Mouse (Mus musculus): ENCODE data around the gene Zfp423.
"Not testable (repeated sequence)": the region's sequence is repeated elsewhere in the genome, so short reads cannot be mapped to it uniquely, and the experiment has no call there.

The Zfp423 gene

DNA sequence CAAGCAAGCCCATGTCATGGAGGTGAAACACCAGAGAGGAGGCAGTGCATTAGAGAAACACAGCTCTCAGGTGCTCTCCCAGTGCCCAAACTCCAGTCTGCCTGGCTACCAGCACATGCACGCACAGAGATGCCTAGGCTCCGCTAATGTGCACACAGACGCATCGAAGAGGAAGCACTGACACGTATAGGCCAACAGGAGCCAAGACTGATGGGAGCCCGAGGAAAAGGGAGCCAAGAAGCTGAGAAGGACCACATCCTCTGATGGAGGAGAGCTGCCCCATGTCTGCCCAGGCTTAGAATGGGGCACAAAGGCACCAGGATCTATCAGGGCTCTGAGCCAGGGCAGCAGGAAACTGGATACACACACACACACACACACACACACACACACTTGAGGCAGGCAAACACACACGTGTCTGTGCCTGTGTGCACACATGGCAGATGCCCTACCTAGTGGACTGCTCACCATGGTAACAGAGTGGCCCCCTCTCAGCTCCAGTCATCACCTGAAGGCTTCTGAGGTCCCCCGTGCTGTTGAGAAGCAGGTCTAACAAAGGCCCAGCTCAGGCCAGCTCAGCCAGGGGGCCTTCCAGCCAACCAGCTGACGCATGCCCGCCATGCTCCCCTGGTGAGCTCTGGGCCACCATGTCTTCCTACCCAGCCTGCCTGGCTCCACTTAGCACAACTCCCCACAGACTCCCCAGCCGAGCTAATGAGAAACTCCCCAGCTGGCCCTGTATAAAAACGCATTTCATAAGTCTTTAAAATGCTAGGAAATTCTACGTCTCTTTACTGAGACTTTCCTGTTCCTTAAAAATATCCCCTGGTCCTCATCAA is 64.0 kb downstream of the Zfp423 start:
- DNase-seq (ENCODE audit: low spot score): no peak

DNA sequence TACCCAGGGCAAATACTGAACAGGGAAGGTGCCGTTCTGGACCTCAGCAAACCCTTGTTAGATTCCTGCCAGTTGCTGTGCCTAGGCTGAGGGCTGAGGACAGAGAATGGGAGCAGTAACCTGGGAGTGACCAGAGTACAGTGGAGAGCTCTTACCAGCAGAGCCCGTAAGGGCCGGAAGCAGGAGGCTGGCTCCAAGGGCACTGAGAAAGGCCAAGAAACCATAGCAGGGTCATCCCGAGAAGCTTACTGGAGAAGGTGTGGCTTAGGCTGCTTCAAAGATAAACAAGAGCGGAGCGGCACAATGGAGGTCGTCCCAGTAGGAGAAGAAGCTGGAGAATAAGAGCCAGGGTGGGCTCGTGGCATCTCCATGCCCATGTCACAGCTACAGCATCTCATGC is 65.1 kb downstream of the Zfp423 start:
- no peak for DNase-seq (ENCODE audit: low spot score)

DNA sequence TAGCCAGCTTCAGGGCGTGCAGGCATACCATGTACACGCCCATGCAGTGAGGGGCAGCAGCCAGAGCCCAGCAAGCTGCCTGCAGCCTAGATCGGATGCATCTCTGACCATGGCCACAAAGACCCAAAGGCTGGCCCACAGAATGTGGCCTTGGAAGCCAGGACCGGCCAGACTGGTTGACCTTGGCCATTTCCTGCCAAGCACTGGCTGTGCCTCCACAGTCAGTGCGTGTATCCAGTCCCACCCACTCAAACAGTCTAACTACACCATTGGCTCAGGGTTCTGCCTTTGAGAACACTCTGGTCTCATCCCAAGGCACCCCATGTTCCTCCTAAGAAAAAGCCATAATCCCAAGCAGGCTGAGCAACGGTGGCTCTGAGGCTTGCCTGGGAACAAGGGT is 65.8 kb downstream of the Zfp423 start:
- no peak for DNase-seq (ENCODE audit: low spot score)

DNA sequence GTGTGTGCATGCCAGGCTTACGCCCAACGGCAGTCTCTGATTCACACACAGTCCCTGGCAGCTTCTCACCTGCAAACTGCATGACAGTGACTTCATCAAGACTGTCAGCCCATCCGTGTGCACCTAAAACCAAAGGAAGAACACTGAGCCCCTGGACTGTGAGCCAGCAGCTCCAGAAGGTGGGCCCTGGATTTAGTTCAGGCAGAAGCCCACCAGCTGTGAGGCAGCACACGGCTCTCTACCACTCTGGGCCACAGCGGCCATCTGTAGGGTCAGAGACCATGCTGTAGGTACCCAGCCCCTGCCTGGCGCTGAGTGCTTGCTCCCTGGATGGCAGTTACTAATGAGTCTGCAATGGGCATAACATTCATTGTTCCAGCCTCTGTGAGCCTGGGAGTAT is 66.5 kb downstream of the Zfp423 start:
- no peak for DNase-seq (ENCODE audit: low spot score)

DNA sequence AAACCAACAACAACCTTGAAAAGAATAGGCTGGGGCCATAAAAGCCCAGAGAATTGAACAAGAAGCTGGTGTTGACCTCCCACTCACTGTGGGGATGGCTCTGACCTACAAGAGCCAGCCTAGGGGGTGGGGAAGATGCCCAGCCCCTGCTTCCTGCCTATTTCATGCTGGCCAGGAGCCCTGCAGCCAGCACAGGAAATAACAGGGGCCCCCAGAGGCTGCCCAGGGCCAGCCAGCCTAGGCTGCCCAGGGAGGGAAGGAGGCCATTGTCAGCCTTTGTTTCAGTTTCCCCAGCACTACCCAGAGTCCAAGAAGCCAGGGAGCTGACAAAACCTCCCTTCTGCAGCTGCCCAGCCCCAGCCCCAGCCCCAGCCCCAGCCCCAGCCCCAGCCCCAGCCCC is 67.5 kb downstream of the Zfp423 start:
- DNase-seq (ENCODE audit: low spot score): no peak

DNA sequence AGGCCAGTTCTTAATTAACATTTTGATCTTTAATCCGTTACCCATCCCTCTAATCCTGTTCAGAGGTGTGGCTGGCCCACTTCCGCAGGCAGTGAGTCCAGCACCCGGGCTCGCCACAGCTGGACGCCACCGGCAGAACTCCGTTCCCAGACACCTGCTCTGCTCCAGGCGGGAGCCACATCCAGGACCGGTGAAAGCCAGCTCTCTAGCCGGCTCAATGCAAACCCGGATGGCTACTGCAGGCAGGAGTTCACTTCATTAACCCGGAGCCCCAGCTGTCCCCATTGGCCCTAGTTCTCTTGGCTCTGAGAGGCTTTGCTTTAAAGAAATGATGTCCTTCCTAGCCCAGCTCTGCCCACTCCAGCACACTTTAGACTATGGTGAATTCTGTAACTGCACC is 71.4 kb downstream of the Zfp423 start:
- no peak for DNase-seq (ENCODE audit: low spot score)

DNA sequence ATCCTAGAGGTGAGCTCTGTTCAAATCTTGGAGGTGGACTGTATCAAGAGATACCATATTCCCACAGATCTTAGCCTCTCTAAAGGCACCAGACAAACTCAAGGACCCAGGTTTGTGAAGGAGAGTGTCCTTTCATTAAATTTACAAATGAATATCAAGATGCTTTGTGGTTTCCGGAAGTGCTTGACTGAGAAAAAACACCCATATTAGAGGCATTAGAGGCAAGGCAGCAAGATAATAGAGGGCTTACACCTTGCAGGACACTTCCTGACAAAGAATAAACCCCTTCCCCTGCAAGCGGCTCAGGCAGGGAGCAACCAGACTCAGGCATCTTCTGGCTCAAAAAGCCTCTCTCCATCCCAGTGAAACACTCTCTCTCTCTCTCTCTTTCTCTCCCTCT is 78.3 kb downstream of the Zfp423 start:
- no peak for DNase-seq (ENCODE audit: low spot score)

DNA sequence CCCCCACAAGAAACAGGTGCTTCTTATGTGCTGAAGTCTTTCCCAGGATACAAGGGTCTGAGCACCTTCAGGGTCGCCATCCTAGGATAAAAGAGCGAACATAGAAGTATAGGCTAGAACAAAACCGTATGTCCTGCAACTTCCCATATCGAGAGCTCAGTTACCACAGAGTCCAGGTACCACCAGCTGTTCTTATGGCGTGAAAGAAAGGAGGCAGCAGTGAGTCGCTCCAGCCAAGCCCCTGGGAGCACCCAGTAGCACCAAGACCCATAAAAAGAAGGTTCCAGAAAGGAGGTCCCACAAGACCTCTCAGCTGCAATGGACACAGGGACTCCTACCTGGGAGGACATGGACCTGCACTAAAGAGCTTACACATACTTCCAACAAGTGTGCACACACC is 83.5 kb downstream of the Zfp423 start:
- no peak for DNase-seq (ENCODE audit: low spot score)

DNA sequence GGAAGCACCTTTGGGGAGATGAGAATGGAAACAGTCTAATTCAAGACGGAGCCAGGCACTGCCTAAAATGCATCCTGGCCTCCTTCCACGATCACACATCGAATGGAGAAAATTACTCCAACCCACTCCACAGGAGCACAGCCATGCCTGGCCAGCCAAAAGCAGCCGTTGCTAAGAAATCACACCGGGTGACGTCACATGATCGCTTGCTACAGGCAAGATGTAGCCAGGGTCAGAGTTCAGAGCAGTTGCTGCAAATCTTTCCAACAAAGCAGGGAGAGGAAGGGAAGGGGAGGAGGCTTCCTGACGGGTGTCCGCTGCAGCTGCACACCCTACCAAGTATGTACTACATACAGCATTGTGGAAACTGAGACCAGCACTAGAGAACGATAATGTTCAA is 83.9 kb downstream of the Zfp423 start:
- DNase-seq (ENCODE audit: low spot score): no peak

DNA sequence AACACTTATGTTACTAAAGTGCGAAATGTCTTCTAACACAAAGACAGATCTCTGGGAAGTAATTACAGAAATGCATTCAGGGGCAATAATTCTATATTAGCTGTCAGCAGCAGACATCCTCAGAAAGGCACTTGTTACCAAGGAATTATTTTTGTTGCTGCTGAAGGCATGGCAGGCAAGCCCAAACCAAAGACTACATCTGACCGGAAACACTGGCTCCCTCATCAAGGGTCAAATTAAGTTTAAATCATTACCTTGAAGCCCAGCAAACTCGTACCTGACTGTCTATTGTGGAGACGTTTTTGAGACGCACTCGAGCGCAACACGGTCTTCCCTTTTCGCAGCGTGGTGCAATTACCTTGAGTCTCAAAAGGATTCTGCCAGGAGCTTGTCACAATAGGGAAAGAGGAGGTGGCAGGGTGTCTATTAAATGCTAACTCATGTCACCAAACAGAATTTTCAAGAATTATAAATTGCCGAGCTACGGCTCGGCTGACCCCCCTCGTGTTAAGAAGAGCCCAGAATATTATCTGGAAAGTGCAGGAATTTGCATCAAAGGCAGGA is 86.3 kb downstream of the Zfp423 start:
- no peak for DNase-seq (ENCODE audit: low spot score)

DNA sequence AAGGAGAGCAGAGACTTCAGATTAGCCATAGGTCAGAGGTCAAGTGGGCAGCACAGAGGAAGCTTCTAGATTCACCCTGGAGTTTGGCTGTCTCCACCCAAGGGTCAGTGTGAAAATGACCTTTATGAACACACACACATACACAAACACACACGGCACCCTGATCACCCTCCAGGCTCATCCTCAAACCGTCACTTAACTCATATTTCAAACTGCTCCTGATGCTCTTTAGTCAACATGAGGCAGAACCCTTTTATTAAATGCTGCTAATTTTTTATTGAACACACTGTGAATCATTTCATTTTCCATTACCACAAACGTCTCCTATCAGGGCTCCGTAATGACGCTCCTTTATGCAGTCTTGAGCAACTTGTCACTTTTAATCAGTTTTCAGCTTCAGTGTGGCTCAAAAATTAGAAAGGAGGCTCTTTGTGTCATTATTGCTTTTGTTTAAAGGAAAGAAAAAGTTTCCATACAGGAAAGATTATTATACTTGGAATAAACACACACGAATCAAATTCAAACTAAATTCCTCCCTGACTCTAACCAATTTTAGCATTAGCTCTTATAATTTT is 87.0 kb downstream of the Zfp423 start:
- DNase-seq (ENCODE audit: low spot score): no peak

DNA sequence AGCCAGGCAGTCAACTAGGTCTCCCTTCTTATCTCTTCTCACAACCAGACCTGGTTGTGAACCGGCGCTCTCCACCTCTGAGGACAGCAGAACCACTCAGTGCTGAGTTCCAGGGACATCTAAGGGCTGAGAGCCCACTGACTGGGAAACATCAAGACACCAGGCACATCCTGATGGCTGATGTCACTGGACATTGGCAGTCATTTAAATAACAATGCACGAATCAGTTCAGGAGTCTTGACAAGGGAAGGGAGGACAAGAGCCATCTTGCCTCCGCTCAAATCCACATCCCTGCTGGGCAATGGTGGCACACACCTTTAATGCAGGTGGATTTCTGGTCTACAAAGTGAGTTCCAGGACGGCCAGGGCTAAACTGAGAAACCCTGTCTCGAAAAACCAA is 92.8 kb downstream of the Zfp423 start:
- no peak for DNase-seq (ENCODE audit: low spot score)

DNA sequence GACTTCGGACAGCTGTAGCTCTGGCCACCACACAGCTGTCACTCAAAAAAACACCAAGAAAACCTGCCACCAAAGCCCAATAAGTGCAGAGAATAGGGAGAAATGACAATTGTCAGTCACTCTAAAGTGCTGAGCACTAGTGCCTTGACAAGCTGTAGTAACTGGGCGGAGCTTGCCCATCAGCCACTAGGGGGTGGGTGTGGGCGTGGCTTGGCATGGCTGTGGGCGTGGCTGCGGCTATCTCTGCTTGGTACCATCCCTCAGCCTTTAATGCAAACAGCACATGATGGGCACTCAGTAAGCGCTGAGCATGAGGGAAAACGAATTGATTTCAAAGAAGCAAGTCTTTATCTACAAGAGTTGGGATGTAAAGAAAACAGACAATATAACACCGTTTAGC is 95.2 kb downstream of the Zfp423 start:
- no peak for DNase-seq (ENCODE audit: low spot score)

DNA sequence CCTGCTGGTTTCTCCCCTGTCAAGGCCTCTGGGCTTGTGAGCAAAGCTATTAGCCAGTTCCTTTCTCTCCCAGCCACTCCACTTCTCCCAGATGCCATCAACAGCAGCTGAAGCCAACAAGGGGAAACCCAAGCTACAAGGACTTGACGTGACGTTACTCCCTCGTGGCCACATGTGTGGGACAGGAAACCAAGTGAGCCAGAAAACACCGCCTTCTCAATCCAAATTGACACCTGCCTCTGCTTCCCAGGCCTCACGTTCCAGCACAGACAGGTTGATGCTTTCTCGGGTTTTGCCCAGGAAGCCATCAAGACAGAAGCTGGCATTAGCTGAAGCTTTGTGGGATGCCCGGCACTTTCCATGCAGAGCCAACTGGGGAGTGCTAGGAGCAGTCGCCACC is 96.3 kb downstream of the Zfp423 start:
- DNase-seq (ENCODE audit: low spot score): no peak

DNA sequence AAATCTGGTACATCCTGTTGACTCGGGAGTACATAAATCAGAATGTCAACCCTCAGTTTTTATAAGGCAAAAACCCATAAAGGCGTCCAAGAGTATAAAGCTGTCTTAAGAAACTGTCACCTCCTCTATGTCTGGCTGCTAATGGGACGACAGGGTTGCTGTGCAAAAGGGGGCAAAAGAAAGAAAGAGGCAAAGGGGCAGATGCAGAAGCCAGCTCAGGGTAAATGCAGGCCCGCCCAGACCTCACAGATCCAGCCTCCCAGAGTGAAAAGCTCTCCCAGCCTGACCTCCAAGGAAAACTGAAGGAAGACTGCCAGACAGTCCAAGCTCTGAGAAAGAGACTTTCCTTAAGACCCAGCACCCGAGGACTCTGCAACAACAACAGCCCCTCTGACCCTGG is 97.7 kb downstream of the Zfp423 start:
- no peak for DNase-seq (ENCODE audit: low spot score)

DNA sequence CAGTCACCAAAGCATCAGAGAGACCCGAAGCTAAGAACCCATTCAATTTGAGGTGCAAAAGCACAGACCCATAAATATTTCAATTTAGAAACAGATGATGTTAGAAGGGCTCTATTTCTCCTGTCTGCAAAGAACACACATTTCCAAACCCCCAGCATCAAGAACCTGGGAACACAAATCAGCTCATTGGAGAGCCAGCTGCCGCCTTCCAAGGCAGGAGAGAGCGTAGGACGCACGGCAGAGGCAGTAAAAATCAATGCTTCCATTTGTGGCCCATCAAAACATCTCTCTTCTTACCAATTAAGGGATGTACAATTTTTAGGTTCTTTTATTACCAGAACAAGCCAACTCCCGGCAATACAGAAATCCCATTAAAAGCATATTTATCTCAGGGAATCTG is 98.5 kb downstream of the Zfp423 start:
- DNase-seq (ENCODE audit: low spot score): no peak

DNA sequence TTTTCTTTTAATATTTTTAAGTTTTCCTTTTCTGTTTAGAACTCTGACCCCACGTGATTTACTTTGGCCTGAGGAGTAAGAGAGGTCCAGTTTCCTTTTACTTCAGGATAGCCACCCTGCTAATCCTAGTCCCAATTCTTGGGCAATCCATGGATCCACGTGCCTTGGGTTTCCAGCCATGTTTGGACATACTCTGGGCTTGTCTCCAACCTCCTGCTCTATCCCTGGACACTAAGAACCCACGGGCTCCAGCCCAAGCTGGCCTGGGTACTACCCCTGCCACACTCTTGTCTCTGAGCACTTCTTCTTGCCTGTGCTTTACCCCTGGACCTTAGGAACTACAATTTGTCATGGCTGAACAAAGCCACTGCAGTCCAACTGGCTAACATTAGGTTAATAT is 107.5 kb downstream of the Zfp423 start:
- DNase-seq (ENCODE audit: low spot score): no peak

DNA sequence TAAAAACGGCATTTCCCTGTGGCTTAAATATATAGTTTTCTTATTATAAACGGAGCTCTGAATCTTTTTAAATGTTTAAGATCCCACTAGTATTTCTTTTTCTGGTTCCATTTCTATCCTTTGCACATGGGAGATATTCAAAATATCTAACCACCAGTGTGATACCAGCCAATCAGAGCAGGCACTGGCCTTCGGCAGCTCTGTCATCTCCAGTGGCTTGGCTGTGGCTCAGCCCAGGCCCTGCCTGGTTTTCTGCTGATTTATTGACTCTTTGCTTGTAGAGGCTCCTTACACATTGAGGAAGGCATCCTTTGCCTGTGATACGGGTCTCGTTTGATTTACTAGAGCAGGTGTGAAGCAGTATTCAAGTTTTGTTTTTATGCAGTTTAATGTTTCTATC is 108.0 kb downstream of the Zfp423 start:
- DNase-seq (ENCODE audit: low spot score): no peak

DNA sequence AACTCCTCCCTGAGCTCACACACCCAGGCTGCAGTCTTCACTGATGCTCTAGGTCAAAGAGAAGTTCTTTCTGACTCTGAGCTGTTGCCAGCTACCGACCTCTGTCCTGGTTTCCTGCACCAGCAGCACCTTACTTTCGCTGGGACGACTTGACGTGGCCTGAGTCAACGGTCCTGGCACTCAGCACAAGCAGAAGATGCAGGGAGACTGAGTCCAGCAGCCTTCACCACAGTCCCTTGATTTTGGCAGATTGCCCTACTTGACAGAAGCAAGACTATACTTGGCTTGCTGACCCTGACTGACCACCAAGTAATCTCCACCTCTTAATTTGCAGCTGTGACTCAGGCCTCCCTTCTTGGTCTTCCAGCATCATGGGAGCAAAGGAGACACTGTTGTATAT is 110.6 kb downstream of the Zfp423 start:
- no peak for DNase-seq (ENCODE audit: low spot score)

DNA sequence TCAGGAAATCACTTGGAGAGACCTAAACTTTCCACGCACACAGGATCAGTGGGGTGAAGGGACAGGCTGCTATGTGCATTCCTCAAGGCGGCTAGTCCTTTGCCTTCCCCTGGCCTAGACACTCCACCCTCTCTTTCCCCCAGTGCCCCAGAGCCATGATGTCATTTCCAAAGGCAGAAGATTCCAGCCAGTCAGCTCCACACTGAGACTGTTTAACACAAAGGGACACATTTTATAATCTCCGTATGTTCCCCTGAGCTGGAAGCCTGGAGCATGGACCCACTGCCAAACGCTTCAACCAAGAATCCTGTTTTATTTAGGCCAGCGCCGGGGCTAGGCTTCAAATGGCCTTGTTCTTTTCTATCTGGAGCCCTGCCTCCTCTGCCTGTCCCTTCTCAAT is 111.6 kb downstream of the Zfp423 start:
- DNase-seq (ENCODE audit: low spot score): no peak

DNA sequence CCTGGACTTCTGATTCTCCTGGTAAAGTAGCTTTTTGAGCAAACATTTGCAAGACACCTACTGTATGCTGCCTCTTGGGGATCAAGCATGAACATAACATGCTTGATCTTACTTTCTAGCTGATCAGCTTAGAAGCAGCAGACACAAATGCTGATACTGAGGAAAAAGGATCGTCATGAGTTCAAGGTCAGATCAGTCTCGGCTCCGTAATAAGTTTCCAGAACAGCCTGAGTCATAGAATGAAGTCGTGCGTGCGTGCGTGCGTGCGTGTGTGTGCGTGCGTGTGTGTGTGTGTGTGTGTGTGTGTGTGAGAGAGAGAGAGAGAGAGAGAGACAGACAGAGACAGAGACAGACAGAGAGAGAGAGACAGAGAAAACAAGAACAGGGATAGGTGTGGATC is 117.3 kb downstream of the Zfp423 start:
- not testable (repeated sequence) for DNase-seq (ENCODE audit: low spot score)

DNA sequence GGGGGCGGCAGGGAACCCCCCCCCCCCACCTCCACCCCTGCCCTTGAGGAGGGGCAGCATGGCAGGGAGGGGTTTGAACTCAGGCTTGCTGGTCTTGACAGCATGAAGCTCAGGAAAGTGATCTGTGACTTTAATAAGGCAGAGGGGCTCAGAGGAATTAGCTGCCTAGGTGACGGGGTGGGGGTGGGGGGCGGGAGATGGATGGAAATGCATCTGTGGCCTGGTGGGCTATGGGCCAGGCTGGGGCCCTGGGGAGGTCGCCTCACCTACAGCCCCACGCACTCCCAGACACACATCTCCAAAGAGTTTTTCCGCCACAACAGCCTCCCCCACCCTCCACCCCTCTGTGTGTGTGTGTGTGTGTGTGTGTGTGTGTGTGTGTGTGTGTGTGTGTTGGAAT is 122.1 kb downstream of the Zfp423 start:
- DNase-seq (ENCODE audit: low spot score): no peak

DNA sequence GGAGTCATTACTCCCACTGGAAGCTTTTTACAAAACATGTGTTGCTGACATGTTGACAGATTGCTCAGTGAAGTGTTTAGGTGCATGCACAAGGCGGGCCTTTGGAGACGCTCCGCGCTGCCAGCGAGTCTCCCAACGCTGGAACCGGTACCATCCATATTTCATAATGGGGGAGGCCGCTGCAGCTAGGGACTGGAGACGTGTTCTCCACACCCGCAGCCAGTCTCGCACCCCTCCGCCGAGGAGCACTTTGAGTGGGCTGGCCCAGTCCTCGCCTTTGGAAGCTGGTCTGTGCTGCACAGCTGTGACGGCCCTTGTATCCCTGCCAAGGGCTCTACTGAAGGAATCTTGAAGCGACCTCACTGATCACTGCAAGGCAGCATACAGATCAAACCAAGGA is 122.5 kb downstream of the Zfp423 start:
- DNase-seq (ENCODE audit: low spot score): no peak

DNA sequence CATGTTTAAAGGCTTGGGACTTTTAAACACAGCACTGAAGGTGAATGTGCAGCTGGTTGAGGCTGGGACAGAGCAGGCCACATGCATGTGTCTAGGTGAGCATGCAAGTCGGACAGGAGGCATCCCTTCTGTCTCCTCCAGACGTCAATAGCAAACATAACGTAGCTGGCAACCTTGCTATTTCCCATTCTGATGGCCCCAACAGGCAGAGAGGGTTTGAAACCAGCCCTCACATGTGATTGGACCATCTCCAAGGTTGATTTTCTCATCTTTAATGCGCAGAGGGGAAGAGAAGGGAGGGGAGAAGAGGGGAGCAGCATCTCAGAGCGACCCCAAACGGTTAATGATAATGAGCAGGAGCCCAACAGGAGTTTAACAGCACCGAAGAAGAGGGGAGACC is 123.5 kb downstream of the Zfp423 start:
- DNase-seq (ENCODE audit: low spot score): no peak

Measured in urinary bladder, postnatal 10 days (tissue).